Mouse (Mus musculus): Measurements from ENCODE around the gene Phlda3. TPM values are rescaled to one million over a fixed set of nuclear protein-coding genes. Genes with fewer than 3 reads are reported as not detected.

Gene Phlda3
- polyA plus RNA-seq, 1 experiment from 2014 or later: 82.0 TPM

- 37% methylated on average over 7 of the region's 8 CpGs for WGBS
- Histone ChIP-seq H3K9ac (replicated peaks; ENCODE audit: low read depth) (no peak overlapping the region), H3K27ac (ENCODE audit: low read length) (no peak overlapping the region), H3K27me3 (replicated peaks; ENCODE audit: insufficient read depth, low read length) (no peaks in the 10 kb centered on the region), H3K4me3 (ENCODE audit: low read depth, low read length) (no peak overlapping the region), H3K4me1 (ENCODE audit: insufficient read depth, low read depth, low read length) (no peaks in the 10 kb centered on the region; the same call in 1 of the 2 replicates), H3K4me2 (replicated peaks; ENCODE audit: low read depth, low read length) (no peak overlapping the region), H3K36me3 (ENCODE audit: insufficient read depth, low read length) (no peaks in the 10 kb centered on the region), H3K9me3 (ENCODE audit: low read length) (no peaks in the 10 kb centered on the region)
- TF ChIP-seq CTCF (IDR thresholded peaks at IDR 0.05) (no peak), EP300 (IDR thresholded peaks at IDR 0.05) (no peak)
- DNase-seq (ENCODE audit: low spot score) (no peak), ATAC-seq (peak; percentile 46)
These were observed 34.5 kb downstream of the Phlda3 start for GRCm38 (mm10) chr1:135800192-135800950.

GRCm38 (mm10) chr1:135807546-135807945 lies 41.6 kb downstream of the Phlda3 start:
- WGBS: 24% methylated on average over 10 of the region's 10 CpGs
- no peaks in the 10 kb centered on the region for H3K9me3 ChIP-seq (ENCODE audit: low read length)
- no peaks in the 10 kb centered on the region for H3K4me1 ChIP-seq (ENCODE audit: insufficient read depth, low read depth, low read length)
- H3K27me3 ChIP-seq (replicated peaks; ENCODE audit: insufficient read depth, low read length): no peaks in the 10 kb centered on the region
- no peaks in the 10 kb centered on the region for H3K36me3 ChIP-seq (ENCODE audit: insufficient read depth, low read length)
- ATAC-seq: no peak; the same call in 1 of the 2 replicates
- DNase-seq (ENCODE audit: low spot score): no peak
- H3K4me2 ChIP-seq (replicated peaks; ENCODE audit: low read depth, low read length): no peak overlapping the region
- H3K9ac ChIP-seq (replicated peaks; ENCODE audit: low read depth): no peak overlapping the region
- TF ChIP-seq EP300 (IDR thresholded peaks at IDR 0.05): no peak
- no peak overlapping the region for H3K4me3 ChIP-seq (ENCODE audit: low read depth, low read length)
- no peak overlapping the region for H3K27ac ChIP-seq (ENCODE audit: low read length)

- DNase-seq (ENCODE audit: low spot score) (no peak), ATAC-seq (no peak)
- Histone ChIP-seq H3K27me3 (replicated peaks; ENCODE audit: insufficient read depth, low read length) (no peaks in the 10 kb centered on the region), H3K9ac (replicated peaks; ENCODE audit: low read depth) (no peak overlapping the region), H3K36me3 (ENCODE audit: insufficient read depth, low read length) (no peaks in the 10 kb centered on the region), H3K4me2 (replicated peaks; ENCODE audit: low read depth, low read length) (no peak overlapping the region), H3K27ac (ENCODE audit: low read length) (no peak overlapping the region), H3K9me3 (ENCODE audit: low read length) (no peaks in the 10 kb centered on the region), H3K4me1 (ENCODE audit: insufficient read depth, low read depth, low read length) (no peaks in the 10 kb centered on the region), H3K4me3 (ENCODE audit: low read depth, low read length) (no peak overlapping the region)
- WGBS: 82% methylated on average over 2 of the region's 2 CpGs
- TF ChIP-seq EP300 (IDR thresholded peaks at IDR 0.05): no peak
- TF ChIP-seq CTCF (IDR thresholded peaks at IDR 0.05): no peak
These were observed 44.3 kb downstream of the Phlda3 start for GRCm38 (mm10) chr1:135810180-135810579.

- Histone ChIP-seq H3K4me3 (ENCODE audit: low read depth, low read length) (no peak overlapping the region), H3K27me3 (replicated peaks; ENCODE audit: insufficient read depth, low read length) (no peaks in the 10 kb centered on the region), H3K9ac (replicated peaks; ENCODE audit: low read depth) (no peak overlapping the region), H3K4me1 (ENCODE audit: insufficient read depth, low read depth, low read length) (no peaks in the 10 kb centered on the region), H3K4me2 (replicated peaks; ENCODE audit: low read depth, low read length) (no peak overlapping the region), H3K27ac (ENCODE audit: low read length) (no peak overlapping the region), H3K9me3 (ENCODE audit: low read length) (no peaks in the 10 kb centered on the region), H3K36me3 (ENCODE audit: insufficient read depth, low read length) (no peaks in the 10 kb centered on the region)
- ATAC-seq (peak; percentile 58; the same call in 1 of the 2 replicates), DNase-seq (ENCODE audit: low spot score) (peak; percentile 84)
- TF ChIP-seq CTCF (IDR thresholded peaks at IDR 0.05) (peak; percentile 99), EP300 (IDR thresholded peaks at IDR 0.05) (no peak)
- WGBS: 27% methylated on average over 7 of the region's 7 CpGs
These were observed 45.2 kb downstream of the Phlda3 start for GRCm38 (mm10) chr1:135811016-135811646.

GRCm38 (mm10) chr1:135812205-135812604 lies 46.3 kb downstream of the Phlda3 start:
- no peaks in the 10 kb centered on the region; the same call in 1 of the 2 replicates for H3K27me3 ChIP-seq (replicated peaks; ENCODE audit: insufficient read depth, low read length)
- TF ChIP-seq EP300 (IDR thresholded peaks at IDR 0.05) (no peak), CTCF (IDR thresholded peaks at IDR 0.05) (no peak)
- peak; percentile 29; the same call in 1 of the 2 replicates for ATAC-seq
- DNase-seq (ENCODE audit: low spot score): no peak
- no peak overlapping the region for H3K4me2 ChIP-seq (replicated peaks; ENCODE audit: low read depth, low read length)
- no peaks in the 10 kb centered on the region for H3K9me3 ChIP-seq (ENCODE audit: low read length)
- 60% methylated on average over 3 of the region's 3 CpGs for WGBS
- no peak overlapping the region for H3K9ac ChIP-seq (replicated peaks; ENCODE audit: low read depth)
- H3K36me3 ChIP-seq (ENCODE audit: insufficient read depth, low read length): no peaks in the 10 kb centered on the region
- H3K4me1 ChIP-seq (ENCODE audit: insufficient read depth, low read depth, low read length): no peaks in the 10 kb centered on the region
- no peak overlapping the region for H3K27ac ChIP-seq (ENCODE audit: low read length)
- H3K4me3 ChIP-seq (ENCODE audit: low read depth, low read length): no peak overlapping the region

GRCm38 (mm10) chr1:135812618-135813017 lies 46.7 kb downstream of the Phlda3 start:
- no peak for TF ChIP-seq EP300 (IDR thresholded peaks at IDR 0.05)
- no peak for TF ChIP-seq CTCF (IDR thresholded peaks at IDR 0.05)
- ATAC-seq (peak; percentile 60), DNase-seq (ENCODE audit: low spot score) (peak; percentile 34)
- no peaks in the 10 kb centered on the region for H3K9me3 ChIP-seq (ENCODE audit: low read length)
- H3K9ac ChIP-seq (replicated peaks; ENCODE audit: low read depth): no peak overlapping the region
- no peak overlapping the region for H3K27ac ChIP-seq (ENCODE audit: low read length)
- H3K4me1 ChIP-seq (ENCODE audit: insufficient read depth, low read depth, low read length): no peaks in the 10 kb centered on the region
- no peak overlapping the region for H3K4me3 ChIP-seq (ENCODE audit: low read depth, low read length)
- peaks cover 4% of the 10 kb centered on the region for H3K27me3 ChIP-seq (replicated peaks; ENCODE audit: insufficient read depth, low read length)
- WGBS: 22% methylated on average over 2 of the region's 2 CpGs
- H3K36me3 ChIP-seq (ENCODE audit: insufficient read depth, low read length): no peaks in the 10 kb centered on the region
- no peak overlapping the region for H3K4me2 ChIP-seq (replicated peaks; ENCODE audit: low read depth, low read length)
